Mouse (Mus musculus): ENCODE data around the gene Plekhg1. TPM values are rescaled to one million over a fixed set of nuclear protein-coding genes. Genes with fewer than 3 reads are reported as not detected.
A peak's percentile ranks its signal among the peaks of the same experiment; 100 is the strongest.

Gene Plekhg1
- polyA plus RNA-seq, 2 experiments, result 0.75 to 0.98 TPM

GRCm38 (mm10) chr10:3974380-3974779, 234.2 kb downstream of the Plekhg1 start:
- Histone ChIP-seq H3K4me1 (replicated peaks; ENCODE audit: control insufficient read depth in 2 of 2, insufficient read depth in 2 of 2, low read length in 1 of 2) (peaks cover 31 to 34% of the 10 kb centered on the region in 2 experiments), H3K9ac (replicated peaks) (peak overlapping the region; percentile 94), H3K27me3 (ENCODE audit: control insufficient read depth, insufficient read depth, low read length) (no peaks in the 10 kb centered on the region), H3K27ac (peak overlapping the region; percentile 90), H3K9me3 (ENCODE audit: control insufficient read depth, low read length) (no peaks in the 10 kb centered on the region), H3K4me3 (ENCODE audit: insufficient read depth in 1 of 2, low read depth in 2 of 2, low read length in 2 of 2) (peak overlapping the region; percentile 72 to 90), H3K4me2 (ENCODE audit: low read depth) (peak overlapping the region; percentile 99), H3K36me3 (replicated peaks; ENCODE audit: control insufficient read depth, insufficient read depth, low read depth) (peaks cover 12% of the 10 kb centered on the region)
- WGBS (ENCODE audit: insufficient replicate concordance), result 44% methylated on average over 3 of the region's 3 CpGs
- no peak for DNase-seq (ENCODE audit: low read depth in 3 of 3, low spot score in 3 of 3)
- TF ChIP-seq CTCF (IDR thresholded peaks at IDR 0.05; ENCODE audit: low read depth) (no peak), EP300 (IDR thresholded peaks at IDR 0.05; ENCODE audit: low read depth) (no peak)
- ATAC-seq (ENCODE audit: insufficient read depth), result no peak

DNA sequence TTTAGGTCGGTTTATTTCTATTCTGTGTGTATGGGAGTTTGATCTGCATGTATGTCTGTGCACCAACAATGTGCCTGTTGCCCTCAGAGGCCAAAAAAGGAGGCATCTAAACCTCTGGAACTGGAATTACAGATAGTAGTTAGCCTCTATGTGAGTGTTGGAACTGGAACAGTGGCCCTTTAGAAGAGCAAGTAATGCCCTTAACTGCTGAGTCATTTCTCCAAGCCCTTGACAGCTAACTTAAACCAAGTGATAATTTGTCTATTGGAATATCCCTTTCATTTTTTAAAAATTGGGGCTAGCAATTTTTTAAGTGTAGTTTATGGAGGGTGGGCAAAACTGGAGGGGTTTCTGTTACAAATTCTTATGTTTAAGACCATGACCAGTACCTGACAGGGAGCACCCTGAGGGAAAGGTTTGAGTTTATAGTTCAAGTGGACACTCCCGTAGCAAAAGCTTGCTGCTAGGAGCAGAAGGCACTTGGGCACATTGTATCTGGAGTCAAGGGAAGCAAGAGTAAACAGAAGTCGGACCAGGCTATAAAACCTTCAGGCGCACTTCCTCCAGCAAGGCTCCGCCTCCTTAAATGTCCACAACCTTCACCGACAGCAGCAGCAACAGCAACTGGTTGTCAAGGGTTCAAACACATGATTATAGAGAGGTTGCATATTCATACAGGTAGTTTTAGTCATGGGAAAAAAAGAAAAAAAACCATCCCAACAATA, 235.9 kb downstream of the Plekhg1 start:
- TF ChIP-seq CTCF (IDR thresholded peaks at IDR 0.05; ENCODE audit: low read depth), result no peak
- TF ChIP-seq EP300 (IDR thresholded peaks at IDR 0.05; ENCODE audit: low read depth), result no peak
- Histone ChIP-seq H3K4me3 (ENCODE audit: insufficient read depth in 1 of 2, low read depth in 2 of 2, low read length in 2 of 2) (no peak overlapping the region), H3K27me3 (ENCODE audit: control insufficient read depth, insufficient read depth, low read length) (no peaks in the 10 kb centered on the region), H3K36me3 (replicated peaks; ENCODE audit: control insufficient read depth, insufficient read depth, low read depth) (peaks cover 27% of the 10 kb centered on the region), H3K9ac (replicated peaks) (peak overlapping the region; percentile 94), H3K9me3 (ENCODE audit: control insufficient read depth, low read length) (no peaks in the 10 kb centered on the region), H3K4me2 (ENCODE audit: low read depth) (peak overlapping the region; percentile 99), H3K27ac (peak overlapping the region; percentile 90), H3K4me1 (replicated peaks; ENCODE audit: control insufficient read depth in 2 of 2, insufficient read depth in 2 of 2, low read length in 1 of 2) (peaks cover 31 to 34% of the 10 kb centered on the region in 2 experiments)
- 43% methylated on average over 6 of the region's 6 CpGs for WGBS (ENCODE audit: insufficient replicate concordance)
- ATAC-seq (ENCODE audit: insufficient read depth) (no peak), DNase-seq (ENCODE audit: low read depth in 3 of 3, low spot score in 3 of 3) (peak; percentile 55 to 60 (median 59))

GRCm38 (mm10) chr10:3976623-3977010, 236.5 kb downstream of the Plekhg1 start:
- Histone ChIP-seq H3K4me1 (replicated peaks; ENCODE audit: control insufficient read depth in 2 of 2, insufficient read depth in 2 of 2, low read length in 1 of 2) (peaks cover 31 to 34% of the 10 kb centered on the region in 2 experiments), H3K4me2 (ENCODE audit: low read depth) (no peak overlapping the region; the same call in 1 of the 2 replicates)
- 82% methylated on average over 4 of the region's 4 CpGs for WGBS (ENCODE audit: insufficient replicate concordance)

DNA sequence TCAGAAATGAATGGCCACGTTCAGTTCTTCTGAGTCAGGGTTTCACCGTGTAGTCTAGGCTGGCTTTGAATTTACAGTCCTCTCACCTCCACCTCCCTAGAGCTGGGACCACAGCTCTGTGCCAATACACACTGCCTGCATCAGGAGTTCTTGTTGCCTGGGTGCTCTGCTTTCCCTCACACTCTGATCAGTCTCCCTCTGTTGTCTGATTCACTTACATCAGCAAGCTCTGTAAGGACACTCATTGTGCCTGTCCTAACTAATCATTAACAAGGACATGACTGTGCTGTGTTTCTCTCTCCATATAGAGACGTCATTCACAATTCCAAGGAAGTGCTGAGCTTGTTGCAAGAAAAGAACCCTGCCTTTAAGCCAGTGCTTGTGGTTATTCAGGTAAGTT, 238.2 kb downstream of the Plekhg1 start:
- peaks cover 36% of the 10 kb centered on the region for H3K36me3 ChIP-seq (replicated peaks; ENCODE audit: control insufficient read depth, insufficient read depth, low read depth)
- no peak overlapping the region for H3K4me2 ChIP-seq (ENCODE audit: low read depth)
- no peak overlapping the region for H3K9ac ChIP-seq (replicated peaks)
- peaks cover 23 to 28% of the 10 kb centered on the region in 2 experiments for H3K4me1 ChIP-seq (replicated peaks; ENCODE audit: control insufficient read depth in 2 of 2, insufficient read depth in 2 of 2, low read length in 1 of 2)
- H3K27ac ChIP-seq, result no peak overlapping the region; the same call in 1 of the 2 replicates
- H3K4me3 ChIP-seq (ENCODE audit: insufficient read depth in 1 of 2, low read depth in 2 of 2, low read length in 2 of 2), result no peak overlapping the region
- WGBS (ENCODE audit: insufficient replicate concordance), result 71% methylated on average over 3 of the region's 3 CpGs
- DNase-seq (ENCODE audit: low read depth in 3 of 3, low spot score in 3 of 3) (no peak), ATAC-seq (ENCODE audit: insufficient read depth) (no peak)
- no peaks in the 10 kb centered on the region for H3K9me3 ChIP-seq (ENCODE audit: control insufficient read depth, low read length)
- H3K27me3 ChIP-seq (ENCODE audit: control insufficient read depth, insufficient read depth, low read length), result no peaks in the 10 kb centered on the region
- no peak for TF ChIP-seq CTCF (IDR thresholded peaks at IDR 0.05; ENCODE audit: low read depth)

More at GRCm38 (mm10) chr10:3976623-3977010, 236.5 kb downstream of the Plekhg1 start:
- Histone ChIP-seq H3K9ac (replicated peaks) (no peak overlapping the region), H3K27ac (no peak overlapping the region), H3K4me3 (ENCODE audit: insufficient read depth in 1 of 2, low read depth in 2 of 2, low read length in 2 of 2) (no peak overlapping the region), H3K36me3 (replicated peaks; ENCODE audit: control insufficient read depth, insufficient read depth, low read depth) (peaks cover 30% of the 10 kb centered on the region), H3K27me3 (ENCODE audit: control insufficient read depth, insufficient read depth, low read length) (no peaks in the 10 kb centered on the region), H3K9me3 (ENCODE audit: control insufficient read depth, low read length) (no peaks in the 10 kb centered on the region)
- no peak for DNase-seq (ENCODE audit: low read depth in 3 of 3, low spot score in 3 of 3)
- no peak for ATAC-seq (ENCODE audit: insufficient read depth)
- no peak for TF ChIP-seq EP300 (IDR thresholded peaks at IDR 0.05; ENCODE audit: low read depth)
- TF ChIP-seq CTCF (IDR thresholded peaks at IDR 0.05; ENCODE audit: low read depth), result no peak

DNA sequence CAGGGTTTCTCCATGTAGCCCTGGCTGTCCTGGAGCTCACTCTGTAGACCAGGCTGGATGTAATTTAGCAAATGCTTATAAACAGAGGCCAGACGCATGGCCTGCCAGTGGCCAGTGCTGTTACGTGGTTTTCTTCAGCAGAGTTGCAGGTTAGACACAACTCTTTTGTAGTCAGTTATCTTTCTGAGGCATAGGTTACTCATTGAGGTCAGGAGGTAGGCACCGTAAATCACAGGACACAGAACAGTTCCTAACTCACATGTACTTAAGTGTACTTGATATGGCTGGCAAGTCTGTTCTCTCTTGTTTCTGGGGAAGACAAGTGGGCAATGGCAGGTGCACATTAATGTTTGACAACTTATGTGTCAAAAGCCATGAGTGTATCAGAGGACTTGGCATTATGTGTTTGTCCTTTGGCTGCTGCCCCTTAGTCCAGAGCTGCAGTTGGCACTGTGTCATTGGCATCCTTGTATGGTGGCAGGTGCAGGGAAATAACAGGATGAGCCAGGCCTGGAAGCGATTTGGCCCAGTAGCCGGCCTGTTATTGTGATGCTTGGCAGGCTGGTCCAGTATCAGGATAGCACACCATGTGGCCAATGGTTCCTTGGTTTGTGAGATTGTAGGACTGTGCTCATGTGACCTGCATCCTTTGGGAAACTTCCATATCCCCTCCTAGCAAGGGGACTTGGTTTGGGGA, 238.8 kb downstream of the Plekhg1 start:
- no peak for TF ChIP-seq CTCF (IDR thresholded peaks at IDR 0.05; ENCODE audit: low read depth)
- TF ChIP-seq EP300 (IDR thresholded peaks at IDR 0.05; ENCODE audit: low read depth), result no peak
- no peak for ATAC-seq (ENCODE audit: insufficient read depth)
- 80% methylated on average over 5 of the region's 5 CpGs for WGBS (ENCODE audit: insufficient replicate concordance)
- Histone ChIP-seq H3K4me3 (ENCODE audit: insufficient read depth in 1 of 2, low read depth in 2 of 2, low read length in 2 of 2) (no peak overlapping the region), H3K9ac (replicated peaks) (no peak overlapping the region), H3K36me3 (replicated peaks; ENCODE audit: control insufficient read depth, insufficient read depth, low read depth) (peaks cover 40% of the 10 kb centered on the region), H3K27ac (no peak overlapping the region), H3K4me1 (replicated peaks; ENCODE audit: control insufficient read depth in 2 of 2, insufficient read depth in 2 of 2, low read length in 1 of 2) (peaks cover 23 to 26% of the 10 kb centered on the region in 2 experiments), H3K27me3 (ENCODE audit: control insufficient read depth, insufficient read depth, low read length) (no peaks in the 10 kb centered on the region), H3K4me2 (ENCODE audit: low read depth) (no peak overlapping the region), H3K9me3 (ENCODE audit: control insufficient read depth, low read length) (no peaks in the 10 kb centered on the region)
- no peak for DNase-seq (ENCODE audit: low read depth in 3 of 3, low spot score in 3 of 3)

Measured in liver, embryonic 14.5 days (tissue).